Mouse (Mus musculus): ENCODE data around the gene Skida1. TPM values are rescaled to one million over a fixed set of nuclear protein-coding genes. Genes with fewer than 3 reads are reported as not detected.
A peak's percentile ranks its signal among the peaks of the same experiment; 100 is the strongest.

The Skida1 gene
- polyA plus RNA-seq, 1 experiment from 2014 or later = 6.6 TPM

GRCm38 (mm10) chr2:18025116-18025515 lies 23.7 kb downstream of the Skida1 start:
- Histone ChIP-seq H3K36me3 (no peaks in the 10 kb centered on the region), H3K27ac (replicated peaks) (no peak overlapping the region), H3K4me1 (peaks cover 18% of the 10 kb centered on the region), H3K27me3 (replicated peaks) (no peaks in the 10 kb centered on the region), H3K4me2 (peak overlapping the region; percentile 86), H3K9me3 (no peaks in the 10 kb centered on the region), H3K4me3 (peak overlapping the region; percentile 83; the same call in 1 of the 2 replicates), H3K9ac (peak overlapping the region; percentile 97; the same call in 1 of the 2 replicates)
- ATAC-seq (ENCODE audit: extremely low read depth, insufficient number of reproducible peaks, low FRiP score, low TSS enrichment) = no peak
- 70% methylated on average over 5 of the region's 5 CpGs for WGBS

DNA sequence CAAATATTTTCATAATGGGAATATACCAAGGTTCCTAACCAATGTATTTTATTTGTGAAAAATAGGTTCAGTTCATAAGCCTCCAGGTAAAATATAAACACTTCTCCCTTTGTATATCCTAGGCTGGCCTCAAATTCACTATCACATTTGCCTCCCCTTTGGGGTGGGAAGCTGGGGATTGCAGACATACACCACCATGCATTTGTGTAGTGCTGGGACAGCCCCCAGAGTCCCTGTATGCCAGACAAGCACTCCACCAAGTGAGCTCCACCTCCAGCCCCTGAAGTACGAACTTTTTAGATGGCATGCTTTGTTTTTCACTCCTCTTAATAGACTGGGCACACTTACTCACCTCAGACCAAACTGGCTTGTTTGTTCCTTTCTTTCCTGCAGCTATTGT lies 26.0 kb downstream of the Skida1 start:
- no peak overlapping the region for H3K27ac ChIP-seq (replicated peaks)
- peaks cover 13% of the 10 kb centered on the region for H3K4me1 ChIP-seq
- H3K9ac ChIP-seq = no peak overlapping the region
- no peak overlapping the region for H3K4me3 ChIP-seq
- ATAC-seq (ENCODE audit: extremely low read depth, insufficient number of reproducible peaks, low FRiP score, low TSS enrichment) = no peak
- no peaks in the 10 kb centered on the region for H3K27me3 ChIP-seq (replicated peaks)
- 59% methylated on average over 1 of the region's 1 CpGs for WGBS
- H3K4me2 ChIP-seq = no peak overlapping the region
- H3K9me3 ChIP-seq = no peaks in the 10 kb centered on the region
- no peaks in the 10 kb centered on the region for H3K36me3 ChIP-seq

DNA sequence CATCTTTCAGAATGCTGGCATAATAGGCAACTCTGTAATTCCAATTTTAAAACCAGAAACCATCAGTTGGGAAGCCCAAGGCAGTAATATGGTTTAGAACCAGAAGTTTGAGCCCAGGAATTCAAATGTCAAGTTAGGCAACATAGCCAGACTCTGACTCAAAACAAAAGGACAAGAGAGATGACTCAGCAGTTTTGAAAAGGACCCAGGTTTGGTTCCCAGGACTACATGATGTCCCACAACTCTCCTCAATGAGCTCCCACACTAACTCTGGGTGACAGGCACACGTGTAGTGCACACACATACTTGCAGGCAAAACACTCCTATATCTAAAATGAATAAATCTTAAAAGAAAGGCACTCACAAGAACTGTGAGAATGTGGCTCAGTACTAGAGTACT lies 29.7 kb downstream of the Skida1 start:
- Histone ChIP-seq H3K27ac (replicated peaks) (no peak overlapping the region), H3K4me2 (no peak overlapping the region), H3K9ac (no peak overlapping the region), H3K27me3 (replicated peaks) (no peaks in the 10 kb centered on the region), H3K4me3 (no peak overlapping the region), H3K36me3 (no peaks in the 10 kb centered on the region), H3K4me1 (no peaks in the 10 kb centered on the region), H3K9me3 (no peaks in the 10 kb centered on the region)
- ATAC-seq (ENCODE audit: extremely low read depth, insufficient number of reproducible peaks, low FRiP score, low TSS enrichment) = no peak
- WGBS = 71% methylated on average over 1 of the region's 1 CpGs

DNA sequence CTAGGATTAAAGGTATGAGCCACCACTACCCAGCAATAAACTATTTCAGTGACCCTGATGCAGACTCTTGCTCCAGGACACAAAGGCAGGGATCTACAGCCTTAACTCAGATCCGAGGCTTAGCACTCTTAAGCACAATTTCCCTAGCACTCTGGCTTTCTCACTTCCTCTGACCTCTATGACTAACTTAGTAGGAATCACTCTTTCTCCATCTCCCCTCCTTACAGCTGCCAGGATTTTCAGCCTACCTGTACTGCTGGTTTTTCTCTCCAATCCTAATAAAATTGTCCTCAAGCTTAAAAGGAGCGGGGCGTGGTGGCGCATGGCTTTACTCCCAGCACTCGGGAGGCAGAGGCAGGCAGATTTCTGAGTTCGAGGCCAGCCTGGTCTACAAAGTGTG lies 31.5 kb downstream of the Skida1 start:
- no peaks in the 10 kb centered on the region for H3K4me1 ChIP-seq
- no peak overlapping the region for H3K4me3 ChIP-seq
- H3K36me3 ChIP-seq = no peaks in the 10 kb centered on the region
- H3K9ac ChIP-seq = no peak overlapping the region
- 87% methylated on average over 6 of the region's 6 CpGs for WGBS
- ATAC-seq (ENCODE audit: extremely low read depth, insufficient number of reproducible peaks, low FRiP score, low TSS enrichment) = no peak
- H3K27ac ChIP-seq (replicated peaks) = no peak overlapping the region
- H3K4me2 ChIP-seq = no peak overlapping the region
- no peaks in the 10 kb centered on the region for H3K9me3 ChIP-seq
- H3K27me3 ChIP-seq (replicated peaks) = no peaks in the 10 kb centered on the region

- no peak overlapping the region for H3K27ac ChIP-seq (replicated peaks)
- H3K4me1 ChIP-seq = no peaks in the 10 kb centered on the region
- no peaks in the 10 kb centered on the region for H3K27me3 ChIP-seq (replicated peaks)
- no peak for ATAC-seq (ENCODE audit: extremely low read depth, insufficient number of reproducible peaks, low FRiP score, low TSS enrichment)
- WGBS = 82% methylated on average over 1 of the region's 1 CpGs
- H3K4me3 ChIP-seq = no peak overlapping the region
- H3K9ac ChIP-seq = no peak overlapping the region
- no peaks in the 10 kb centered on the region for H3K36me3 ChIP-seq
- no peaks in the 10 kb centered on the region for H3K9me3 ChIP-seq
- no peak overlapping the region for H3K4me2 ChIP-seq
Observed at GRCm38 (mm10) chr2:18016639-18017038, 32.2 kb downstream of the Skida1 start.

DNA sequence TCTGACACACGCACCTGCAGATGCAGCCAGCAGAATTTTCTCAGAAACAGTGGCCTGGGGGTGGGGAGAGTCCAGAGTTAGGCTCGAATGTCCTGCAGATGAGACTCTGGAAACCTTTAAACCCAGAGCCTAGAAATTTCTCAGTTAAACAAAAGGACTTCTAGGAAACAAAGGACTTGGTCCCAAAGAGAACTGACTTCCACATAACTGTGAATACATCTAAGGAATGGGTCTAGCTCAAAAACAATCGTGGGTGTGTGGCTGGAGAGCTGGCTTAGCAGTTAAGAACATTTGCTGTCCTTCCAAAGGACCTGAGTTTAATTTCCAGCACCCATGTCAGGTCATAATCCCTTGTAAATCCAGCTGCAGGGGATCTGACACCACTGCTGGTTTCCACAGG lies 33.3 kb downstream of the Skida1 start:
- WGBS = 58% methylated on average over 3 of the region's 3 CpGs
- ATAC-seq (ENCODE audit: extremely low read depth, insufficient number of reproducible peaks, low FRiP score, low TSS enrichment) = no peak

GRCm38 (mm10) chr2:18012866-18013265 lies 36.0 kb downstream of the Skida1 start:
- H3K9me3 ChIP-seq = no peaks in the 10 kb centered on the region
- no peak overlapping the region for H3K27ac ChIP-seq (replicated peaks)
- no peaks in the 10 kb centered on the region for H3K27me3 ChIP-seq (replicated peaks)
- no peak overlapping the region for H3K4me3 ChIP-seq
- no peak overlapping the region for H3K9ac ChIP-seq
- H3K4me2 ChIP-seq = no peak overlapping the region
- 59% methylated on average over 3 of the region's 3 CpGs for WGBS
- ATAC-seq (ENCODE audit: extremely low read depth, insufficient number of reproducible peaks, low FRiP score, low TSS enrichment) = no peak
- no peaks in the 10 kb centered on the region for H3K36me3 ChIP-seq
- H3K4me1 ChIP-seq = no peaks in the 10 kb centered on the region

More for the DNA sequence above, 33.3 kb downstream of the Skida1 start:
- no peak overlapping the region for H3K4me3 ChIP-seq
- no peak overlapping the region for H3K27ac ChIP-seq (replicated peaks)
- H3K9me3 ChIP-seq = no peaks in the 10 kb centered on the region
- no peak overlapping the region for H3K4me2 ChIP-seq
- no peak overlapping the region for H3K9ac ChIP-seq
- H3K27me3 ChIP-seq (replicated peaks) = no peaks in the 10 kb centered on the region
- no peaks in the 10 kb centered on the region for H3K4me1 ChIP-seq
- H3K36me3 ChIP-seq = no peaks in the 10 kb centered on the region

- 82% methylated on average over 6 of the region's 6 CpGs for WGBS
- H3K4me1 ChIP-seq = no peaks in the 10 kb centered on the region
- no peak for ATAC-seq (ENCODE audit: extremely low read depth, insufficient number of reproducible peaks, low FRiP score, low TSS enrichment)
- no peak overlapping the region for H3K4me2 ChIP-seq
- H3K27me3 ChIP-seq (replicated peaks) = no peaks in the 10 kb centered on the region
- H3K27ac ChIP-seq (replicated peaks) = no peak overlapping the region
- no peaks in the 10 kb centered on the region for H3K36me3 ChIP-seq
- no peak overlapping the region for H3K9ac ChIP-seq
- no peaks in the 10 kb centered on the region for H3K9me3 ChIP-seq
- no peak overlapping the region for H3K4me3 ChIP-seq
Observed at GRCm38 (mm10) chr2:18011226-18011625, 37.6 kb downstream of the Skida1 start.

DNA sequence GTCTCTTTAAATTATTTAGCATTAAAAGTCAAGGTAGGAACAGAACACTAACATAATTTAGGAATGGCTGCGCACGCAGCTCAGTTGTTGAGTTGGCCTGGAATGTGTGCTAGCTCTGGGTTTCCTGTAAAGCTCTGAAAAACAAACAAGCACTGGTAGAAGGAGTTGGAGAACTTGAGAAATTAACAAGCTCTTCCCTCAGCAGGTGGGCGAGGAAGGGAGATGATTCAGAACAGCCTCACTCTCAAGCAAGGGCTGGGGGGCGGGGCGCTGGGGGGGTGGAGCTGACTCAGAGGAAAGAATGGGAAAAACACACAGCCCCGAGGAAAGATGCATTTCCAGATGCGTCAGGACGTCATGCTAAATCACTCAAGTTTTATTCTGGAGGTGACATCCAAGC lies 43.7 kb downstream of the Skida1 start:
- H3K27me3 ChIP-seq (replicated peaks) = no peaks in the 10 kb centered on the region
- H3K9me3 ChIP-seq = no peaks in the 10 kb centered on the region
- ATAC-seq (ENCODE audit: extremely low read depth, insufficient number of reproducible peaks, low FRiP score, low TSS enrichment) = no peak
- 25% methylated on average over 8 of the region's 8 CpGs for WGBS
- H3K4me3 ChIP-seq = no peak overlapping the region
- peak overlapping the region; percentile 43 for H3K4me2 ChIP-seq
- no peak overlapping the region for H3K27ac ChIP-seq (replicated peaks)
- H3K9ac ChIP-seq = no peak overlapping the region
- no peaks in the 10 kb centered on the region for H3K36me3 ChIP-seq
- H3K4me1 ChIP-seq = 0 out of 2 replicates have a peak, but pooled peaks cover 4% of the 10 kb centered on the region

DNA sequence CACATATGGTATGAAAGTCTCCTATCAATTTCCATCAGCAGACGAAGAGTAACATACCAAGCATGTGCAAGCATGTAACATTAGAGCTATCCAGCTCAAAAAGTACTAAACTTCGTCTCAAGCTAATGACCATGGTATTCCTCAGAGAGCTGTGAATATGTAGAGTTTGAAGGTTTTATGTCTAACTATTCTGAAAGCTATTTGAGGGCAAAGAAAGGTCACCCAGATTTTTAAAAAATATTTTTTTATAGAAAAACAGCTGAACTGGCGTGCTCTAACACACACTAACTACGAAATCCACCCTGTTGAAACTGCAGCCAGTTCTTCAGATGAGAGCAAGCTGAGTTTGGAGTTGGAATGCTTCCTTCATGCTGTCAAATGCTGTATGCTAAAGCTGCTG lies 44.6 kb downstream of the Skida1 start:
- Histone ChIP-seq H3K27ac (replicated peaks) (no peak overlapping the region), H3K9me3 (no peaks in the 10 kb centered on the region), H3K27me3 (replicated peaks) (no peaks in the 10 kb centered on the region), H3K4me3 (no peak overlapping the region), H3K9ac (no peak overlapping the region), H3K4me2 (no peak overlapping the region), H3K4me1 (0 out of 2 replicates have a peak, but pooled peaks cover 4% of the 10 kb centered on the region), H3K36me3 (no peaks in the 10 kb centered on the region)
- 81% methylated on average over 4 of the region's 4 CpGs for WGBS
- ATAC-seq (ENCODE audit: extremely low read depth, insufficient number of reproducible peaks, low FRiP score, low TSS enrichment) = no peak

DNA sequence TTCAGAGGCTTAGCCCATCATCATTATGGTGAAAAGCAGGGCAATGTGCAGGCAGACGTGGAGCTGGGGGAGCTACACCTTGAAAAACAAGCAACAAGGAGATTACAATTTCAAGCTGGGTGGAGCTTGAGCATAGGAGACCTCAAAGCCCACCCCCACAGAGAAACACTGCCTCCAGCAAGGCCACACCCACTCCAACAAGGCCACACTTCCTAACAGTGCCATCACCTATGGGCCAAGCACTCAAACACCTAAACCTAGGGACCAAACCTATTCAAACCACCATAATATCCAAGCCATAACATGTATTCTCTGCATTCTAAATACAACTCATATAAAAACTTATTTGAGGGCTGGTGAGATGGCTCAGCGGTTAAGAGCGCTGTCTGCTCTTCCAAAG lies 46.5 kb downstream of the Skida1 start:
- WGBS = 90% methylated on average over 3 of the region's 3 CpGs
- Histone ChIP-seq H3K4me3 (no peak overlapping the region), H3K4me1 (0 out of 2 replicates have a peak, but pooled peaks cover 4% of the 10 kb centered on the region), H3K36me3 (no peaks in the 10 kb centered on the region), H3K9me3 (no peaks in the 10 kb centered on the region), H3K4me2 (no peak overlapping the region), H3K27ac (replicated peaks) (no peak overlapping the region), H3K9ac (no peak overlapping the region), H3K27me3 (replicated peaks) (no peaks in the 10 kb centered on the region)
- ATAC-seq (ENCODE audit: extremely low read depth, insufficient number of reproducible peaks, low FRiP score, low TSS enrichment) = no peak

DNA sequence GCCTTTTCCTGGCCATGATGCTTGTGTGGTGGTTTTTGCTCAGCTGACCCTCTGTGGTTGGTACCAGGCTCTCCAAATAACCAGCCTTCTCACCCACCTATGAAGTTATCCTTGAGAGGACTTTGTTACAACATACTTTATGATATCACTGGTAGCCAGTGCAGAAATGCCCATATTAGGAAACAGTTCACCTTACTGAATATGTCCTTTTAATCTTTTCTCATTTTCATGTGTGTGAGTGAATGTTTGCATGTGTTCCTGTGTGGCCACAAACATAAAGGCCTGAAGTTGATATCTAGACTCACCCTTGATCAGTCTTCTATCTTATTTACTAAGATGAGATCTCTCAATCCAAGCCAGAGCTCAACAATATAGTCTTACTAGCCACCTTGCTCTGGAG lies 52.0 kb downstream of the Skida1 start, which contains the start of gene H2al2a:
H2al2a (minus strand) TSS at position 101 of the 400 bp plus-strand sequence.
- Histone ChIP-seq H3K27me3 (replicated peaks) (no peaks in the 10 kb centered on the region), H3K9me3 (no peaks in the 10 kb centered on the region), H3K4me3 (no peak within 1 kb of the TSS), H3K9ac (no peak within 1 kb of the TSS), H3K4me1 (no peaks in the 10 kb centered on the region), H3K4me2 (no peak within 1 kb of the TSS), H3K27ac (replicated peaks) (no peak within 1 kb of the TSS), H3K36me3 (no peaks in the 10 kb centered on the region)
- ATAC-seq (ENCODE audit: extremely low read depth, insufficient number of reproducible peaks, low FRiP score, low TSS enrichment) = no peak
